Mouse (Mus musculus): Measurements from ENCODE around the gene C1qtnf2.

Gene C1qtnf2

GRCm38 (mm10) chr11:43484057-43484456 lies 10.0 kb downstream of the C1qtnf2 start:
- peak; percentile 64 for DNase-seq

GRCm38 (mm10) chr11:43484652-43485051 lies 10.6 kb downstream of the C1qtnf2 start:
- DNase-seq = no peak

GRCm38 (mm10) chr11:43485855-43486254 lies 11.8 kb downstream of the C1qtnf2 start:
- DNase-seq = no peak

- DNase-seq = peak; percentile 88
Observed at GRCm38 (mm10) chr11:43492663-43493062, 18.6 kb downstream of the C1qtnf2 start.

GRCm38 (mm10) chr11:43493815-43494409 lies 19.8 kb downstream of the C1qtnf2 start:
- peak; percentile 84 for DNase-seq

- DNase-seq = no peak
Observed at GRCm38 (mm10) chr11:43495037-43495436, 21.0 kb downstream of the C1qtnf2 start.

GRCm38 (mm10) chr11:43495532-43495931 lies 21.5 kb downstream of the C1qtnf2 start:
- peak; percentile 86 for DNase-seq

GRCm38 (mm10) chr11:43501256-43501655 lies 27.2 kb downstream of the C1qtnf2 start:
- DNase-seq = no peak

GRCm38 (mm10) chr11:43505188-43505587 lies 31.1 kb downstream of the C1qtnf2 start:
- no peak for DNase-seq

GRCm38 (mm10) chr11:43507976-43508375 lies 33.9 kb downstream of the C1qtnf2 start:
- DNase-seq = no peak

GRCm38 (mm10) chr11:43509878-43510277 lies 35.8 kb downstream of the C1qtnf2 start:
- no peak for DNase-seq

GRCm38 (mm10) chr11:43512661-43513190 lies 38.6 kb downstream of the C1qtnf2 start:
- no peak for DNase-seq

GRCm38 (mm10) chr11:43516344-43517021 lies 42.4 kb downstream of the C1qtnf2 start:
- peak; percentile 71 for DNase-seq

- DNase-seq = no peak
Observed at GRCm38 (mm10) chr11:43517641-43518040, 43.6 kb downstream of the C1qtnf2 start.

GRCm38 (mm10) chr11:43518086-43518485 lies 44.0 kb downstream of the C1qtnf2 start:
- no peak for DNase-seq

- no peak for DNase-seq
Observed at GRCm38 (mm10) chr11:43518821-43519220, 44.7 kb downstream of the C1qtnf2 start.

- no peak for DNase-seq
Observed at GRCm38 (mm10) chr11:43520521-43520920, 46.4 kb downstream of the C1qtnf2 start.

- no peak for DNase-seq
Observed at GRCm38 (mm10) chr11:43528078-43528682, 54.1 kb downstream of the C1qtnf2 start.

- DNase-seq = peak; percentile 86
Observed at GRCm38 (mm10) chr11:43528683-43529499, 54.8 kb downstream of the C1qtnf2 start, which contains the start of gene Ccnjl. Gene Ccnjl (plus strand): TSS chr11:43528784.

GRCm38 (mm10) chr11:43530043-43530442 lies 56.0 kb downstream of the C1qtnf2 start:
- no peak for DNase-seq

- peak; percentile 17 for DNase-seq
Observed at GRCm38 (mm10) chr11:43531619-43532018, 57.5 kb downstream of the C1qtnf2 start.

GRCm38 (mm10) chr11:43537074-43537473 lies 63.0 kb downstream of the C1qtnf2 start:
- DNase-seq = peak; percentile 27

- no peak for DNase-seq
Observed at GRCm38 (mm10) chr11:43539863-43540262, 65.8 kb downstream of the C1qtnf2 start.

Data from kidney, postnatal 10 days (tissue).